Mouse (Mus musculus): ENCODE data around the gene Morn1.

- TF ChIP-seq GATA1 (IDR thresholded peaks at IDR 0.05; ENCODE audit: low read length) (no peak), TAL1 (IDR thresholded peaks at IDR 0.05; ENCODE audit: low read length) (no peak)
Observed at GRCm38 (mm10) chr4:155149941-155150275, 63.5 kb downstream of the Morn1 start.

Measured in erythroblast, embryonic 14.5 days (primary cell).